Mouse (Mus musculus) duodenum, adult 2 months (tissue): ENCODE measurements around the gene Olr1. TPM values are rescaled to one million over a fixed set of nuclear protein-coding genes. Genes with fewer than 3 reads are reported as not detected.

Experiments used
- polyA plus RNA-seq: library from polyadenylated mRNA; depleted of rRNA; stranded (reverse); fragments of >200 nt; gene quantifications from 2 replicates; pipeline ENCODE4 v1.2.3, GENCODE M21; 2012; ENCODE audit warnings: low replicate concordance; rRNA removed

Olr1 gene
- polyA plus RNA-seq, result not detected in 2 replicates

GRCm38 (mm10) chr6:129507024-129507423 is at the start of gene Olr1:
Gene Olr1, minus strand, starts transcription at chr6:129507165.

GRCm38 (mm10) chr6:129532942-129533860 is 26.2 kb upstream of the Olr1 start, which contains the start of gene Gabarapl1:
Gene Gabarapl1, plus strand, starts transcription at chr6:129533160.

GRCm38 (mm10) chr6:129512367-129512766 is 5.4 kb upstream of the Olr1 start, which contains the start of gene Tmem52b:
Gene Tmem52b, plus strand, starts transcription at chr6:129512555.

DNA sequence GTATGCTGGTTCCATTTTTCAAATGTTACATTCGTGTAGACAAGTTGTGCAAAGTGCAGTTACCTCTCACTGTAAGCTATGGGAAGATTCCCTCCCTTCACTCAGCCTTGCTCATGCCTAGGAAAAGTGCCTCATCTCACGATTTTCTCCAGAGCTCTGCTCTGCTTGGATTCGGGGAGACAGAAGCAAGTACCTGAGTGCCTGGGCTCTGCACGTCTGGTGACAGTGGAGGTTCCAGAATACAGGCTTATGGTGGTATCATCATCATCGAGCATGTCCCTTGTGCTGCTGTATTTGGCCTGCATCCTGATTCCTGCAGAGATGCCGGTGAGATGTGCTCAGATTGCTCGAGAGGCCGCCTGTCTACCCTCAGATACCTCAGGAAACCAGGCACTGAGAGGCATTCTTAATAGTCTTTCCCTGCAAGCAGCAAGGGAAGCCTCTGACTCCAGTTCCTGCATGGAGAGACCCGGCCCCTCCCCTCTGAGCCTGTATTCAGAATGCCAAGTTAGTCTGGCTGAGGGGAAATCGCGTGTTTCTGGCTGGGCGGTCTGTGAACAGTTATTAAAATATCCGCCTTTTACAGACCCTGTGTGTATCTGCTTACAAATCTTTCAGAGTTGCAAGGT is 55.4 kb downstream of the Olr1 start, which contains the start of gene Clec1a:
Gene Clec1a (minus strand): TSS at position 590 of the 629 bp plus-strand sequence.

Other genes starting within 250 kb of the Olr1 start
- gene Cd69, start 231.7 kb downstream of the Olr1 start, polyA plus RNA-seq, result 0.06 and 0.27 TPM in 2 replicates
- not detected in 2 replicates for gene 4922502D21Rik, start 175.4 kb downstream of the Olr1 start, polyA plus RNA-seq
- 0.06 TPM in 1 of 2 replicates, not detected in the other for gene Clec12a, start 164.5 kb downstream of the Olr1 start, polyA plus RNA-seq
- not detected in 2 replicates for gene Clec12b, start 121.3 kb downstream of the Olr1 start, polyA plus RNA-seq
- gene Clec1b, start 109.9 kb downstream of the Olr1 start, polyA plus RNA-seq, result 0.06 and 0.47 TPM in 2 replicates
- 0.06 and 0.34 TPM in 2 replicates for gene Clec9a, start 98.3 kb downstream of the Olr1 start, polyA plus RNA-seq
- 0.14 and 0.46 TPM in 2 replicates for gene Clec1a, start 55.2 kb downstream of the Olr1 start, polyA plus RNA-seq
- not detected in 2 replicates for gene Tmem52b, start 5.4 kb upstream of the Olr1 start, polyA plus RNA-seq
- gene Gabarapl1, start 26.0 kb upstream of the Olr1 start, polyA plus RNA-seq, result 11.0 and 14.0 TPM in 2 replicates
- not detected in 2 replicates for gene Klre1, start 70.7 kb upstream of the Olr1 start, polyA plus RNA-seq
- not detected in 2 replicates for gene Klrd1, start 84.6 kb upstream of the Olr1 start, polyA plus RNA-seq
- not detected in 2 replicates for gene Klrk1, start 116.7 kb upstream of the Olr1 start, polyA plus RNA-seq
- not detected in 2 replicates for gene Klrc3, start 136.2 kb upstream of the Olr1 start, polyA plus RNA-seq
- not detected in 2 replicates for gene Klrc2, start 153.5 kb upstream of the Olr1 start, polyA plus RNA-seq
- gene Klrc1, start 171.8 kb upstream of the Olr1 start, polyA plus RNA-seq, result not detected in 2 replicates
- not detected in 2 replicates for gene Klri1, start 210.0 kb upstream of the Olr1 start, polyA plus RNA-seq
- gene Klri2, start 233.3 kb upstream of the Olr1 start, polyA plus RNA-seq, result not detected in 2 replicates